Comparison of ENCODE assay signal across 26 mouse cellular contexts in the genomic region with DNA sequence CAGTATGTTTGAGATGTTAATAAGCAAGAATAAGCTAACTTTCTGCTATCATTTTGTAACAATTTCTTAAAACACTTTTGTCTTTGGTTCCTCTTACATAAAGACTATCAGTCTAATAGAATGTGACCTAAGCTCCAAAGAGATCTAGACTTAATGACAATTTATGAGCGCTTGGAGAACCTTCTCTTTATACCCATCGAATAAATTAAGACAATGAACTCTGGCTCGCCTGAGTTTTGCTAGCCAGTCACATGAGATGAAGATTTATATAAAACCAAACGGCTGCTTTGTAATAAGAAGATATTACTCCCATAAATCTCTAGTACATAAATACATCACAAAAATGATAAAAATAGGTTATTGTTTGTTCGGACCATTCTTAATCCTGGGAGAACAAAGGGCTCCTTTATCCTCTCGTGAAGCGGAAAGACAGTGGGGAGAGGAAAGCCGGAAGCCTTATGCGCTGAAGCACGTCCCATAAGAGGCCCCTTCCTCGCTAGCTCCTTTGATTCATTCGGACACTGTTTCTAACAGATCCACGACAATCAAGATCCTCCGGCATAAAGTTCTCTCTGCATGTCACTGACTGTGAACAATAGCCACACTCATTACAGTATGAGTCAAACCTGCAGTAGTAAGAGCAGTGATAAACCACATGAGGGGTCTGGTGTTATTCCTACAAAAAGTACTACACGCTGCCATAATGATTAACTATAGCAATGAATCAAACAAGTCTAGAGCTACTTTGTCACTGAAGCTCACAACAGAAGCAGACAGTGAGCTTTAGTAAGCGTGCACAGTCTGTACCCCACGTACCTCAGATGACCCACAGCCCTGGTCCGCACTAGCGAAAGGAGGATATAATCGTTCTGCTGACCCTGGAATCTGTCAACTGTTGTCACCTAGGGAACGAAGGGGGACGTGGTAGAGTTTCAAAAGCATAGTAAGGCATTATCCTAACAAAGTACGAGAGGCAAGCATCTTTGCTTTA. TPM values are rescaled to one million over a fixed set of nuclear protein-coding genes. Genes with fewer than 3 reads are reported as not detected.
DNase-seq lines count a peak whose midpoint lies in the region; ATAC-seq lines count a peak whose summit lies in the region.
"Had no signal": no experiment of that assay in that cellular context is flagged by ENCODE, and none has a peak within 500 bp of the region (broad histone marks: within the 10 kb centered on the region; RNA-seq: fewer than 3 reads in every experiment).

No protein-coding gene starts in this region.

- no peak overlapping the region for H3K4me3 ChIP-seq in forebrain, embryonic 10.5 days
- no peak overlapping the region for H3K4me3 ChIP-seq in forebrain, embryonic 13.5 days
- H3K4me3 ChIP-seq in kidney, embryonic 16.5 days (ENCODE audit: low read length) = no peak overlapping the region
- no peak overlapping the region for H3K4me3 ChIP-seq in neural tube, embryonic 12.5 days
- H3K4me3 ChIP-seq: gastrocnemius, adult 2 months; heart, embryonic 15.5 days; intestine, embryonic 15.5 days; limb, embryonic 12.5 days; midbrain, embryonic 13.5 days had no signal

- no peaks in the 10 kb centered on the region for H3K27me3 ChIP-seq in forebrain, embryonic 10.5 days (ENCODE audit: poor library complexity, severe bottlenecking)
- H3K27me3 ChIP-seq in forebrain, embryonic 13.5 days = no peaks in the 10 kb centered on the region
- no peaks in the 10 kb centered on the region for H3K27me3 ChIP-seq in kidney, embryonic 16.5 days (ENCODE audit: insufficient read depth, low read length)
- no peaks in the 10 kb centered on the region for H3K27me3 ChIP-seq in neural tube, embryonic 12.5 days (replicated peaks)
- H3K27me3 ChIP-seq: heart, embryonic 15.5 days; intestine, embryonic 15.5 days; limb, embryonic 12.5 days; midbrain, embryonic 13.5 days had no signal

- 0 out of 2 replicates have a peak overlapping the region, but pooled peaks have one; percentile 8 for H3K27ac ChIP-seq in forebrain, embryonic 10.5 days
- no peak overlapping the region for H3K27ac ChIP-seq in forebrain, embryonic 13.5 days
- no peak overlapping the region for H3K27ac ChIP-seq in kidney, embryonic 16.5 days (ENCODE audit: low read length)
- no peak overlapping the region for H3K27ac ChIP-seq in neural tube, embryonic 12.5 days
- H3K27ac ChIP-seq: gastrocnemius, adult 2 months; heart, embryonic 15.5 days; intestine, embryonic 15.5 days; limb, embryonic 12.5 days; macrophage; midbrain, embryonic 13.5 days had no signal

- no peak for DNase-seq in forebrain, embryonic 10.5 days (ENCODE audit: extremely low spot score, low spot score)
- DNase-seq in kidney, postnatal 25 days = no peak
- DNase-seq in Muller cell, postnatal 12 days (ENCODE audit: inconsistent ontology term) = peak; percentile 45
- DNase-seq in layer of hippocampus, adult 18-20 months (ENCODE audit: low spot score in 2 of 2) = no peak
- DNase-seq in gastrocnemius, adult 18-20 months (ENCODE audit: low spot score) = no peak
- DNase-seq: adrenal gland, adult 2 months; cerebellum, adult 11 months; cerebellum, postnatal 10 days; gastrocnemius, adult 2 months; heart, postnatal 4 days; kidney, postnatal 14 days; liver, postnatal 0 days; thymus, adult 2 months; thymus, postnatal 4 days had no signal

- H3K4me2 ChIP-seq in forebrain, embryonic 13.5 days = no peak overlapping the region
- H3K4me2 ChIP-seq in kidney, embryonic 16.5 days (replicated peaks; ENCODE audit: low read depth, low read length) = no peak overlapping the region
- H3K4me2 ChIP-seq in neural tube, embryonic 12.5 days (replicated peaks) = no peak overlapping the region
- H3K4me2 ChIP-seq: heart, embryonic 15.5 days; intestine, embryonic 15.5 days; limb, embryonic 12.5 days; liver, embryonic 11.5 days; midbrain, embryonic 13.5 days had no signal

- H3K9ac ChIP-seq in forebrain, embryonic 13.5 days = no peak overlapping the region
- no peak overlapping the region for H3K9ac ChIP-seq in kidney, embryonic 16.5 days (replicated peaks; ENCODE audit: low read length)
- H3K9ac ChIP-seq in neural tube, embryonic 12.5 days = no peak overlapping the region
- H3K9ac ChIP-seq: heart, embryonic 15.5 days; intestine, embryonic 15.5 days; limb, embryonic 12.5 days; liver, postnatal 0 days; midbrain, embryonic 13.5 days had no signal

- H3K4me1 ChIP-seq in forebrain, embryonic 10.5 days = peaks cover 8% of the 10 kb centered on the region
- H3K4me1 ChIP-seq in forebrain, embryonic 13.5 days = no peaks in the 10 kb centered on the region
- H3K4me1 ChIP-seq in kidney, embryonic 16.5 days (ENCODE audit: insufficient read depth, low read length) = peaks cover 4% of the 10 kb centered on the region; the same call in 1 of the 2 replicates
- H3K4me1 ChIP-seq in neural tube, embryonic 12.5 days = peaks cover 6% of the 10 kb centered on the region; the same call in 1 of the 2 replicates
- H3K4me1 ChIP-seq: heart, embryonic 15.5 days; intestine, embryonic 15.5 days; limb, embryonic 12.5 days; midbrain, embryonic 13.5 days had no signal

- no peaks in the 10 kb centered on the region for H3K9me3 ChIP-seq in forebrain, embryonic 10.5 days
- H3K9me3 ChIP-seq in forebrain, embryonic 13.5 days (replicated peaks) = no peaks in the 10 kb centered on the region
- H3K9me3 ChIP-seq in kidney, embryonic 16.5 days (ENCODE audit: low read length) = no peaks in the 10 kb centered on the region
- no peaks in the 10 kb centered on the region for H3K9me3 ChIP-seq in neural tube, embryonic 12.5 days
- H3K9me3 ChIP-seq: heart, embryonic 15.5 days; intestine, embryonic 15.5 days; limb, embryonic 12.5 days; midbrain, embryonic 13.5 days had no signal

- H3K36me3 ChIP-seq in forebrain, embryonic 10.5 days (replicated peaks) = peaks cover 96% of the 10 kb centered on the region
- peaks cover 77% of the 10 kb centered on the region for H3K36me3 ChIP-seq in forebrain, embryonic 13.5 days (ENCODE audit: poor library complexity, severe bottlenecking)
- peaks cover 43% of the 10 kb centered on the region for H3K36me3 ChIP-seq in kidney, embryonic 16.5 days (ENCODE audit: insufficient read depth, low read length)
- peaks cover 49% of the 10 kb centered on the region for H3K36me3 ChIP-seq in neural tube, embryonic 12.5 days

- ATAC-seq in forebrain, embryonic 13.5 days = no peak
- peak; percentile 76; the same call in 1 of the 2 replicates for ATAC-seq in kidney, embryonic 16.5 days (ENCODE audit: low FRiP score, low TSS enrichment)
- peak; percentile 56 for ATAC-seq in neural tube, embryonic 12.5 days (ENCODE audit: low FRiP score, low read depth)
- ATAC-seq: hindbrain, embryonic 16.5 days; intestine, embryonic 15.5 days; liver, postnatal 0 days; lung, postnatal 0 days; midbrain, embryonic 13.5 days had no signal

- 66% methylated on average over 23 of the region's 23 CpGs for WGBS in forebrain, embryonic 10.5 days
- 46% methylated on average over 23 of the region's 23 CpGs for WGBS in forebrain, embryonic 13.5 days
- 41% methylated on average over 23 of the region's 23 CpGs for WGBS in kidney, embryonic 16.5 days
- WGBS in neural tube, embryonic 12.5 days = 29% methylated on average over 23 of the region's 23 CpGs

RNA-seq across cellular contexts. Expression of gene Actc1, which starts 54.2 kb away (rescaled TPM):
- 1.5 and 1.6 TPM in 2 replicates for polyA plus RNA-seq in forebrain, embryonic 10.5 days (2016; fragmentation: Nextera tagmentation; extraction: Ambion mirVana)
- polyA plus RNA-seq in forebrain, embryonic 13.5 days (2015; fragmentation: Nextera tagmentation; extraction: Ambion mirVana) = 2.7 and 38.5 TPM in 2 replicates
- 40.4 and 70.7 TPM in 2 replicates for polyA plus RNA-seq in kidney, embryonic 16.5 days (2015; fragmentation: Nextera tagmentation; extraction: Ambion mirVana)
- polyA plus RNA-seq in neural tube, embryonic 12.5 days (2016; fragmentation: Nextera tagmentation; extraction: Ambion mirVana) = 106 and 158 TPM in 2 replicates
- not detected for total RNA-seq in layer of hippocampus, adult 18-20 months (2021)
- 10 to 100 TPM; 41.9 to 84.4 TPM for total RNA-seq in gastrocnemius, adult 18-20 months (2021)
- total RNA-seq: adrenal gland, adult 2 months; left cerebral cortex, postnatal 14 days had no signal
- polyA plus RNA-seq: macrophage had no signal
